Mouse (Mus musculus) heart, postnatal 0 days (tissue): Measurements from ENCODE around the gene Ric8b. TPM values are rescaled to one million over a fixed set of nuclear protein-coding genes. Genes with fewer than 3 reads are reported as not detected.

Experiments used
- ATAC-seq: fragments of 200-750 bp; cut with Nextera tagmentation; 2 replicates; pipeline ENCODE4 v1.8.0; 2017; ENCODE audit warnings: low read depth, moderate number of reproducible peaks, moderate library complexity; ENCODE audit not compliant: insufficient read depth
- DNase-seq: peaks from one replicate; pipeline ENCODE4 v3.0.0-alpha.2; 2016; ENCODE audit warnings: low spot score
- H3K27ac ChIP-seq: fragments of 300-500 bp; sonication (generic); 2 replicates; pipeline ENCODE4 v1.5.1; 2014; ENCODE audit warnings: low read depth, mild to moderate bottlenecking
- H3K27me3 ChIP-seq: fragments of 300-500 bp; sonication (generic); 2 replicates; pipeline ENCODE4 v1.6.1; 2014; ENCODE audit warnings: low read length, mixed read lengths; ENCODE audit not compliant: control insufficient read depth, insufficient read depth
- H3K36me3 ChIP-seq: fragments of 300-500 bp; sonication (generic); replicated peaks from 2 replicates; pipeline ENCODE4 v1.6.1; 2014; ENCODE audit warnings: low read length, mixed read lengths; ENCODE audit not compliant: control insufficient read depth, insufficient read depth
- H3K4me1 ChIP-seq: fragments of 300-500 bp; sonication (generic); 2 replicates; pipeline ENCODE4 v1.6.1; 2014; ENCODE audit warnings: antibody characterized with exemption; ENCODE audit not compliant: control insufficient read depth, insufficient read depth
- H3K4me2 ChIP-seq: fragments of 300-500 bp; sonication (generic); 2 replicates; pipeline ENCODE4 v1.6.1; 2014; ENCODE audit warnings: low read depth, mild to moderate bottlenecking, low read length, moderate library complexity
- H3K4me3 ChIP-seq: fragments of 300-500 bp; sonication (generic); 2 replicates; pipeline ENCODE4 v1.5.1; 2014; ENCODE audit warnings: low read depth, low read length
- H3K9ac ChIP-seq: fragments of 300-500 bp; sonication (generic); replicated peaks from 2 replicates; pipeline ENCODE4 v1.6.1; 2014; ENCODE audit warnings: low read depth, low read length, mixed read lengths
- H3K9me3 ChIP-seq: fragments of 300-500 bp; sonication (generic); replicated peaks from 2 replicates; pipeline ENCODE4 v1.6.1; 2016; ENCODE audit warnings: low read length; ENCODE audit not compliant: control insufficient read depth
- CTCF ChIP-seq: IDR thresholded peaks from 2 replicates; pipeline ENCODE4 v1.5.1; 2016; ENCODE audit warnings: antibody characterized with exemption, control low read depth, low read depth
- EP300 ChIP-seq: IDR thresholded peaks from 2 replicates; pipeline ENCODE4 v1.6.1; 2016; ENCODE audit warnings: antibody characterized with exemption, low read depth
- WGBS: fragments of 180-500 bp; shearing (Covaris S2); extraction: QIAGEN DNeasy Blood & Tissue Kit; methylation state at CpG from one replicate; pipeline ENCODE4 v1.1.7; 2014; 5-methylcytosine and 5-hydroxymethylcytosine counted together
- polyA plus RNA-seq: library from polyadenylated mRNA; unstranded; fragments of >200 nt; fragmentation: Nextera tagmentation; extraction: Ambion mirVana; gene quantifications from 2 replicates; pipeline ENCODE4 v1.2.1, GENCODE M21; 2015
- total RNA-seq: library from RNA; depleted of rRNA; stranded (reverse); fragments of >200 nt; gene quantifications from 2 replicates; pipeline ENCODE4 v1.2.3, GENCODE M21; 2014; ENCODE audit warnings: low replicate concordance; rRNA removed

Ric8b gene
- total RNA-seq (18.3 and 22.7 TPM in 2 replicates), polyA plus RNA-seq (10.5 and 12.8 TPM in 2 replicates)

DNA sequence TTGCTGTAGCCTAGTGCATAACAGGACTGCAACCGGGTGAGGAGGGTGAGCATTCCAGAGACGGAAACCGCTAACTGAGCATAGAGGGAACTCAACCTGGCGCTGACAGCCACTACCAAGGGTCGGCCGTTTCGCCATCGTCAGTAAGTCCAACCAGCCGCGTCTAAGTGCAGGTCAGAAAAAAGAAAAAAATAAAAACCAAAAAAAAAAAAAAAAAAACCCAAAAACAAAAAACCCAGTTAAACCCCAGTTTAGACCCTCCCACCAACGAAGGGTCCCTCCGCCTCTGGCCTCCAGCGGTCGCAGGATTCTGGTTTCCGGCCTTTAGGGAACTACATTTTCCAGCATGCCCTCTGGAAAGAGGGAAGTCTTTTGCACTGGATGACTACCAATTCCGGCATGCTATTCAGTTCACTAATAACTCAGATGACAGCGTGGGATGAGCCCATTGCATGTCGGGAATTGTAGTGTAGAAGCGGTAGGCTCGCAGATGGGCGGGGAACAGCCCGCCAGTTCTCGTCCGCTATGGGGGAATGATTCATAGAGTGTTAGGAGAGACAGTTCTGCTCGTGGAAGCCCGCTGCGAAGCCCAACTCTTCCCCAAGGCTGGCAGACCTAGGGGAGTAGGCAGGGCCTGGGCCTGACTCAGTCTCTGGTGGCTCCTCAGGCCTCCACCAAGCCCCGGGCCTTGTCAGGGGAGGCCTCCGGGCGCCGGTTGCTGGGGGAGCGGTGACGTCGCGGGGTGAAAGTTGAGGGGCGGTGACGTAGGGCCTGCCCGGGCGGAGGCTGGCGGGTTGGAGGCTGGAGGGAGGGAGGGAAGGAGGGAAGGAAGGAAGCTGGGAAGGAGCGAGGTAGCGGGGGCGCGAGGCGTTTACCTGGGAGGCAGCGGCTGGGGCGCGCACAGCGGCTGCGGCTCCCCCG, at the start of gene Ric8b:
TSS of gene Ric8b (plus strand) at position 807 of the 921 bp plus-strand sequence.
- peak within 1 kb of the TSS; percentile 92 for H3K9ac ChIP-seq
- H3K36me3 ChIP-seq = no peaks in the 10 kb centered on the region
- peak within 1 kb of the TSS; percentile 94 for H3K27ac ChIP-seq
- H3K9me3 ChIP-seq = no peaks in the 10 kb centered on the region
- DNase-seq (peak; percentile 100), ATAC-seq (peak; percentile 97)
- TF ChIP-seq CTCF (0 out of 2 replicates have a peak, but pooled peaks have one; percentile 6), EP300 (peak; percentile 13; the same call in 1 of the 2 replicates)
- H3K27me3 ChIP-seq = no peaks in the 10 kb centered on the region
- H3K4me3 ChIP-seq = peak within 1 kb of the TSS; percentile 97
- H3K4me1 ChIP-seq = 0 out of 2 replicates have a peak, but pooled peaks cover 8% of the 10 kb centered on the region
- H3K4me2 ChIP-seq = peak within 1 kb of the TSS; percentile 93
- under 1% methylated on average over 51 of the region's 51 CpGs for whole genome bisulfite sequencing

DNA sequence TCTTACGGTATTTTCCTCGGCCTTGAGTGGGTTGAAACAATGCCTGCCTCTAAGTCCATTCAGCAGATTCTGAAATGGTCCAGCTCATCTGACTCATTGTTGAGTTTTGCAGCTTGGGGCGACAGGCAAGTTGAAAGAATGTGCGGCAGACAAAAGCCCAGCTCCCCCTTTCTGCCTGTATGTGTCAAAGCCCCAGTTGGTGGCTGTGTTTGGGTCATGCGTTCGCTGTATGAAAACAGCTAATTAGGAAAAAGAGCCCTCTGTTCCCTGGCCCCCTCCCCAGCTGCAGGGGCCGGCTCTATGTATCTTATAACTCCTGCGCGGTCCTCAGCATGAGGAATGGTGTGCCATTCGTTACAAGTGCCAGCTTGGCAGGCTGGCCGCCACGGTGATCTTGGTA, 46.1 kb upstream of the Ric8b start:
- no peaks in the 10 kb centered on the region for H3K4me1 ChIP-seq
- H3K4me3 ChIP-seq = no peak overlapping the region
- H3K9me3 ChIP-seq = no peaks in the 10 kb centered on the region
- H3K4me2 ChIP-seq = no peak overlapping the region
- H3K9ac ChIP-seq = no peak overlapping the region
- no peak for TF ChIP-seq EP300
- WGBS = 79% methylated on average over 12 of the region's 12 CpGs
- H3K27me3 ChIP-seq = peaks cover 12% of the 10 kb centered on the region
- no peak for ATAC-seq
- no peak for DNase-seq
- H3K36me3 ChIP-seq = no peaks in the 10 kb centered on the region
- H3K27ac ChIP-seq = no peak overlapping the region

- Histone ChIP-seq H3K4me1 (no peaks in the 10 kb centered on the region), H3K9ac (no peak overlapping the region), H3K9me3 (no peaks in the 10 kb centered on the region), H3K4me3 (no peak overlapping the region), H3K27ac (no peak overlapping the region), H3K36me3 (no peaks in the 10 kb centered on the region), H3K4me2 (no peak overlapping the region), H3K27me3 (peaks cover 10% of the 10 kb centered on the region; the same call in 1 of the 2 replicates)
- no peak for ATAC-seq
- 71% methylated on average over 4 of the region's 4 CpGs for WGBS
- DNase-seq = no peak
- TF ChIP-seq CTCF (no peak), EP300 (no peak)
Measured at GRCm38 (mm10) chr10:84871921-84872320, 45.5 kb upstream of the Ric8b start.

DNA sequence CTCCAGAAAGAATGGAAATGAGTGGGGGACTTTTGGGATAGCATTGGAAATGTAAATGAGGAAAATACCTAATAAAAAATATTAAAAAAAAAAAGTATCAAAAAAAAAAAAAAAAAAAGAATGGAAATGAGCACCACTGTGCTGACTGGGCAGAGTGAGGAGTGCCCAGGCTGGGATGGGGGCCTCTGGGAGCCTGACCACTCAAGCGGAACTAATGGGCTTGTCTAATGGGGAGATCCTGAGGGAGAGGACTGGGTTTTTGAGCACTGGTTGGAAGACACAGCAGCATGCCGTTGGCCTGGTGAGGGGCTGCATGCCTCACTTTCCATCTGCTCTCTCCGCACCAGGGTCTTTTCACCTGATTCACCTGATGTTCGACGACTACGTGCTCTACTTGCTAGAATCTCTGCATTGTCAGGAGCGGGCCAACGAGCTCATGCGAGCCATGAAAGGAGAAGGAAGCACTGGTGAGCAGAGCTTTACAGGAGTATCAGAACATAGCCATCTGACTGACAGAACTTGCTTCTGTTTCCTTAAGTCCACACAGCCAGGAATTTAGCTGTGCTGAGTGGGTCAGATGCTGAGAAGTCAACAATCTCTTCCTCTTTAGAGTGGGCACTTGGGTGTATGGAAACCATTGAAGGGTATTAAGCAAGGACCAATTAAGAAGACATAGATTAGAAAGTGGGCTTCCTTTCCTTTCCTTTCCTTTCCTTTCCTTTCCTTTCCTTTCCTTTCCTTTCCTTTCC, 37.4 kb upstream of the Ric8b start:
- no peaks in the 10 kb centered on the region for H3K27me3 ChIP-seq
- WGBS = 70% methylated on average over 9 of the region's 9 CpGs
- no peak for TF ChIP-seq CTCF
- TF ChIP-seq EP300 = no peak
- DNase-seq (no peak), ATAC-seq (no peak)
- no peaks in the 10 kb centered on the region for H3K36me3 ChIP-seq
- H3K9me3 ChIP-seq = no peaks in the 10 kb centered on the region
- no peak overlapping the region for H3K4me2 ChIP-seq
- no peaks in the 10 kb centered on the region for H3K4me1 ChIP-seq
- no peak overlapping the region for H3K9ac ChIP-seq
- no peak overlapping the region for H3K27ac ChIP-seq
- H3K4me3 ChIP-seq = no peak overlapping the region

GRCm38 (mm10) chr10:84882528-84882927, 34.9 kb upstream of the Ric8b start:
- Histone ChIP-seq H3K36me3 (no peaks in the 10 kb centered on the region), H3K9me3 (no peaks in the 10 kb centered on the region), H3K4me2 (no peak overlapping the region), H3K27ac (no peak overlapping the region), H3K4me3 (no peak overlapping the region), H3K27me3 (no peaks in the 10 kb centered on the region), H3K9ac (no peak overlapping the region), H3K4me1 (no peaks in the 10 kb centered on the region)
- DNase-seq (no peak), ATAC-seq (no peak)
- WGBS = 67% methylated on average over 2 of the region's 2 CpGs
- TF ChIP-seq EP300 = no peak
- TF ChIP-seq CTCF = no peak
